Mouse (Mus musculus) hindbrain, embryonic 14.5 days (tissue): ENCODE results near the gene Wdr19. TPM values are rescaled to one million over a fixed set of nuclear protein-coding genes. Genes with fewer than 3 reads are reported as not detected.

Experiments used
- ATAC-seq: fragments of 200-750 bp; cut with Nextera tagmentation; 2 replicates; pipeline ENCODE4 v1.8.0; 2017; ENCODE audit warnings: moderate number of reproducible peaks, mild to moderate bottlenecking, moderate TSS enrichment, moderate library complexity; ENCODE audit not compliant: low FRiP score
- DNase-seq: peaks from one replicate; pipeline ENCODE4 v3.0.0-alpha.2; 2015; ENCODE audit warnings: low spot score
- H3K27ac ChIP-seq: fragments of 300-500 bp; sonication (generic); 2 replicates; pipeline ENCODE4 v1.5.1; 2014; ENCODE audit warnings: mild to moderate bottlenecking, moderate library complexity
- H3K27me3 ChIP-seq: fragments of 300-500 bp; sonication (generic); 2 replicates; pipeline ENCODE4 v1.6.1; 2014; ENCODE audit warnings: mild to moderate bottlenecking, low read length, mixed read lengths; ENCODE audit not compliant: control insufficient read depth, insufficient read depth
- H3K36me3 ChIP-seq: fragments of 300-500 bp; sonication (generic); replicated peaks from 2 replicates; pipeline ENCODE4 v1.6.1; 2014; ENCODE audit not compliant: control insufficient read depth, insufficient read depth
- H3K4me1 ChIP-seq: fragments of 300-500 bp; sonication (generic); replicated peaks from 2 replicates; pipeline ENCODE4 v1.6.1; 2014; ENCODE audit warnings: antibody characterized with exemption, low read length, mixed read lengths; ENCODE audit not compliant: control insufficient read depth, insufficient read depth
- H3K4me2 ChIP-seq: fragments of 300-500 bp; sonication (generic); replicated peaks from 2 replicates; pipeline ENCODE4 v1.6.1; 2014; ENCODE audit warnings: mild to moderate bottlenecking, moderate library complexity
- H3K4me3 ChIP-seq: fragments of 300-500 bp; sonication (generic); replicated peaks from 2 replicates; pipeline ENCODE4 v1.5.1; 2014; ENCODE audit warnings: mild to moderate bottlenecking, low read length
- H3K9ac ChIP-seq: fragments of 300-500 bp; sonication (generic); 2 replicates; pipeline ENCODE4 v1.6.1; 2014
- H3K9me3 ChIP-seq: fragments of 300-500 bp; sonication (generic); 2 replicates; pipeline ENCODE4 v1.6.1; 2016; ENCODE audit warnings: low read length; ENCODE audit not compliant: control insufficient read depth
- WGBS: fragments of 180-500 bp; shearing (Covaris S2); extraction: QIAGEN DNeasy Blood & Tissue Kit; methylation state at CpG from one replicate; pipeline ENCODE4 v1.1.7; 2014; 5-methylcytosine and 5-hydroxymethylcytosine counted together
- polyA plus RNA-seq: library from polyadenylated mRNA; unstranded; fragments of >200 nt; fragmentation: Nextera tagmentation; extraction: Ambion mirVana; gene quantifications from 2 replicates; pipeline ENCODE4 v1.2.1, GENCODE M21; 2014

The Wdr19 gene
- polyA plus RNA-seq, 1 experiment from 2014 or later = 15.7 TPM

DNA sequence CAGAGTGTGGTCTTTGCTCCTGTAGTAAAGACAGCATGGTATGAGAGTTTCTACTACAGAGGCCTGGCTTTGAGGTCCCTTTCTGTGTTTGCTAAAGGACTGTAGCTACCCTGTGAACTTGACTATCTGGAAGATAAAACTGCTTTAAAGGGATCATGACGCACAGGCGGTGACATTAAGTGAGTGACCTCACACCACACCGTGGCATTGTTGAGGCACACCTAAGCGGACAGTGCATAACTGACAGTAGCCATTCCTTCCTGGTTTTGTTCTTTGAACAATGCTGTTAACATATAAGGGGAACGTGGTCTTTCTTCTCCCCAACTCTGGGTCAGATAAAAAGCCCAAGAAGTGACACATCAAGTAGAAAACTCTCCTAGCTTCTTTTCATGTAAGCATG lies 24.6 kb downstream of the Wdr19 start:
- WGBS = 88% methylated on average over 5 of the region's 5 CpGs

DNA sequence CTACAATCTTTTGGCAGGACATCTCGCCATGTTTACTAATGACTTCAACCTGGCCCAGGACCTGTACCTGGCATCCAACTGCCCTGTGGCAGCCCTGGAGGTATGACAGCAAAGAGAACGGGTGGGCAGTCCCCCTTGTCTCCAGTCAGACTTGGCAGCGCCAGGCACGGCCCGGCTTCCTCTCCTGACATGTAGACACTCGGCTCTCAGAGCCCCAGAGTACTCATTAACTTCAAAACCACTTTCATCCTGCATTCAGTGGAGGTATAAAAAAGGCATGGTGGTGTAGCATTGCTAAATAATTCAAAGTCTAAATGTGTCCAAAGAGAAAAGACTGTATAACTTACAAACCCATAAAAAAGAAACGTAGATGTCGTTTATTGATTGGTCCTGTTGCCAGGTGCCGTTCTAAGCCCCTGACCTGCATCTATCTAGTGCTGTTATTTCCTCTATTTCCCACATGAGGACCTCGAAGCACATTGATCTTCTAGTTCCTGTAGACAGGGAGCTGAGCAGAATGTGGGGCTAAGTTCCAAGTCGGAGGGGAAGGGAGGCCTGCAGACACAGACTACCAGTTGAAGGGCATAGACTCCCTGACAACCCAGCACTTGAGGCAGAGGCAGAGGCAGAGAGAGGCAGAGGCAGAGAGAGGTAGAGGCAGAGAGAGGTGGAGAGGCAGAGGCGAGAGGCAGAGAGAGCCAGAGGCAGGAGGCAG lies 31.9 kb downstream of the Wdr19 start:
- WGBS = 84% methylated on average over 12 of the region's 12 CpGs
- no peak for ATAC-seq
- H3K4me1 ChIP-seq = no peaks in the 10 kb centered on the region

More for the DNA sequence above, 24.6 kb downstream of the Wdr19 start:
- Histone ChIP-seq H3K9ac (no peak overlapping the region), H3K27me3 (no peaks in the 10 kb centered on the region), H3K9me3 (no peaks in the 10 kb centered on the region), H3K4me2 (no peak overlapping the region), H3K27ac (no peak overlapping the region), H3K36me3 (peaks cover 60% of the 10 kb centered on the region), H3K4me3 (no peak overlapping the region), H3K4me1 (no peaks in the 10 kb centered on the region)
- DNase-seq (no peak), ATAC-seq (no peak)

DNA sequence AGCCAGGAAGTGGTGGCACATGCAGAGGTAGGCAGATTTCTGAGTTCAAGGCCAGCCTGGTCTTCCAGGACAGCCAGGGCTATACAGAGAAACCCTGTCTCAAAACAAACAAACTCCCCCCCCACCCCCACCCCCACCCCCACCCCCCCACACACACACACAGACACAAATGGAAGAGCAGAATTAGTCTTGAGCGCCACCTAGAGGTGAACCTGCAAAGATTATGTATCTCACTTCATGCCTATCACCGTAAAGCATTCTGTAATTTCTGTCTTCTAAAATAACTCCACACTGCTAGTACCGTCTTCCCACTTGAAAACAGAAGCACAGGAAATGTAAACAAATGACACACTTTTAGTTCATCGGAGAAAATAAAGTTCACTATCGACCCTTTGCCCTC lies 43.2 kb downstream of the Wdr19 start:
- Histone ChIP-seq H3K4me2 (no peak overlapping the region), H3K27me3 (no peaks in the 10 kb centered on the region), H3K9ac (no peak overlapping the region), H3K9me3 (no peaks in the 10 kb centered on the region), H3K27ac (no peak overlapping the region), H3K4me1 (no peaks in the 10 kb centered on the region), H3K36me3 (peaks cover 52% of the 10 kb centered on the region), H3K4me3 (no peak overlapping the region)
- DNase-seq (peak; percentile 65), ATAC-seq (peak; percentile 43; the same call in 1 of the 2 replicates)
- 57% methylated on average over 5 of the region's 5 CpGs for WGBS

More for the DNA sequence above, 31.9 kb downstream of the Wdr19 start:
- H3K27ac ChIP-seq = no peak overlapping the region
- H3K9ac ChIP-seq = no peak overlapping the region
- DNase-seq = no peak
- no peak overlapping the region for H3K4me2 ChIP-seq
- no peak overlapping the region for H3K4me3 ChIP-seq
- peaks cover 53% of the 10 kb centered on the region for H3K36me3 ChIP-seq
- no peaks in the 10 kb centered on the region for H3K27me3 ChIP-seq
- no peaks in the 10 kb centered on the region for H3K9me3 ChIP-seq

DNA sequence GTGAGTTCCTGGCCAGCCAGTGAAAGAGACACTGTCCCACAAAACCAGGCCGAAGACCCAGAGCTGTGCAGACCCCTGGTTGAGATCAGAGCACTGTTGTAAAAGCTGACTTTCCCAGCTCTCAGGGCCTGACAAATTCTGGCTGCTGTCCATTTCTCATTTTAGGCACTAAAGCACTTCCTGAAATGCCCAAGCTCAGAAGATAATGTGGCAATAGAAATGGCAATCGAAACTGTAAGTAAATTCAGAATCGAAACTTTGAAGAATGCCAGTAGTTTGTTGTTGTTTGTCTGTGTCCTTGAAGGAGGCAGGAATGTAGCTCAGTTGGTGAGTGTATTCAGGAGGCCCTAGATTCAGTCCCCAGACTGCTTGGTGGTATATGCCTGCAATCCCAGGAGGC lies 47.8 kb downstream of the Wdr19 start:
- Histone ChIP-seq H3K9me3 (no peaks in the 10 kb centered on the region), H3K27me3 (no peaks in the 10 kb centered on the region), H3K4me2 (no peak overlapping the region), H3K27ac (no peak overlapping the region), H3K4me1 (no peaks in the 10 kb centered on the region), H3K9ac (no peak overlapping the region), H3K36me3 (peaks cover 45% of the 10 kb centered on the region), H3K4me3 (no peak overlapping the region)
- DNase-seq (no peak), ATAC-seq (no peak)
- WGBS = 91% methylated on average over 3 of the region's 3 CpGs

DNA sequence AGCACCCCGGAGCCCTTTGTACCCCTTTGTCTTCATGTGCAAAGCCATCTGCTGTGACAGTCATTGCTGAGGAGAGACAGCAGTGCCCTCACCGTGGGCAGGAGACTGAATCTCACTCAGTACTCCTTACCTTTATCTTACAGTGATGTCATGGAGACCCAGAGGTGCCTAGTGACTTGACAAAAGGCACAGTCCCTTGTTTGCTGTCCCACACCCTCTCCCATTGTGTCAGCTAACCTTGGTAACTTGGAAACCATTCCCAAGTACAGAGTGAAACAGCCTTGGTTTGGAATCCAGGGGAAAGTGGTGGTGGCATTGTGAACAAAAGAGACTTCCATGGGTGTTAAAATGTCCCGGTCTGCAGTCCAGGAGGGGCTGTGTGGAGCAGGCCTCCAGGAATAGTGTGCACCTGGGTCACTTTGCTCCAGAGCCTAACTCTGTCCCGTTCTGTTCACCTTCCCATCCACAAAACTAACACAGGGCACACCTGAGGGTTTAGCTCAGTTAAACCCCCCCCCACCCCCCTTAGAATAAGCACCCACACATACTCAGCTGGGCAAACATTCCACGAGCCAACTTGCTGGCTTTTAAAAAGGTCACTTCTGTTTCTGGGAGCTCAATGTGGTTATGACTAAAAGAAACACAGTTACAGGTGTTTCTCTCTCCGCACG lies 50.8 kb downstream of the Wdr19 start:
- Histone ChIP-seq H3K4me2 (no peak overlapping the region), H3K9ac (no peak overlapping the region), H3K4me1 (no peaks in the 10 kb centered on the region), H3K4me3 (no peak overlapping the region), H3K9me3 (no peaks in the 10 kb centered on the region), H3K27me3 (no peaks in the 10 kb centered on the region), H3K36me3 (peaks cover 40% of the 10 kb centered on the region), H3K27ac (no peak overlapping the region)
- ATAC-seq = no peak
- WGBS = 52% methylated on average over 7 of the region's 7 CpGs
- no peak for DNase-seq

DNA sequence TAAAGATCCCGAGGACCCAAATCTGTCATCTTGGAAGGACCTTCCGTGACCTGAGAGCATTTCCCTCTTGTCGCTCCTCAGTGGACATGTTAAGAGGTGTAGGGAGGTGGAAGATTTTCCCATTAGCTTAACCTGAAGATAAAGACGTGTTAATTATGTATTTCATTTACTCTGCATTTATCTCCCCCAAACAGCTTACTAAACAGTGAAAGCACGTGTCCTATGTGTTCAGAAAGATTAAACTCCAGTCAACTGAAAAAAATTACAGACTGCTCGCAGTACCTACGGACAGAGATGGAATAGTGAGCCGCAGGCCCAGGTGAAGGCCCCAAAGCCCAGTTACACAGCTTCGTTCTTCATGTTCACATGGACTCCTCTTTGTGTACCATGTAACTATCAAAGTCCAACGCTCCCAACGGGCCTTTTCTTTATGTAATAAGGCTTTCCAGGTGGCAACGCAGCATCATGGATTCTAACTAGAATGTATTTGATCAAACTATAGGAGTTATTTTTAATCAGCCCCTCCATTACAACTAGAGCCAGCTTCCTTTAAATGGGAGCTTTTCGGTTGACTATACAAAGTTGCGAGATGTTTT lies 58.5 kb downstream of the Wdr19 start:
- Histone ChIP-seq H3K4me3 (no peak overlapping the region), H3K4me1 (no peaks in the 10 kb centered on the region), H3K27me3 (no peaks in the 10 kb centered on the region), H3K36me3 (peaks cover 76% of the 10 kb centered on the region), H3K27ac (no peak overlapping the region), H3K4me2 (no peak overlapping the region), H3K9ac (no peak overlapping the region), H3K9me3 (no peaks in the 10 kb centered on the region)
- ATAC-seq (no peak), DNase-seq (no peak)
- WGBS = 88% methylated on average over 14 of the region's 14 CpGs

DNA sequence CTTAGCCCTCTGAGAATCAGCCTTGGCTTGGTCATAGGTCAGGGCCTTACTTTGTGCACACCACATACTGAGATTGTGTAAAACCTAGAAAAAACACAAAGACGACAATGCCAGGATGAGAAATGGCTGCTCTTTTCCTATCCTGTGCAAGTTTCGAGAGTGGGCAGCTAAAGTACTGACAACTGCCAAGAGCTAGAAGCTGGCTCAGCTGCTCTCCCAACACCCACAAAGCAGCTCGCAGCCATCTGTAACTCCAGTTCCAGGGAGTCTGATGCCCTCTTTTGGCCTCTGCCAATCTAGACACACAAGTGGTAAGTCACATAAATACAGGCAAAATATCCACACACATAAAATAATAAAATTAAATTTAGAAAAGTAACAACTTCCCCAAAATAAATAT lies 74.5 kb downstream of the Wdr19 start:
- 88% methylated on average over 3 of the region's 3 CpGs for WGBS
- Histone ChIP-seq H3K4me1 (no peaks in the 10 kb centered on the region), H3K27me3 (no peaks in the 10 kb centered on the region), H3K36me3 (peaks cover 53% of the 10 kb centered on the region), H3K27ac (no peak overlapping the region), H3K4me3 (no peak overlapping the region), H3K4me2 (no peak overlapping the region), H3K9me3 (no peaks in the 10 kb centered on the region), H3K9ac (no peak overlapping the region)
- DNase-seq (no peak), ATAC-seq (no peak)

DNA sequence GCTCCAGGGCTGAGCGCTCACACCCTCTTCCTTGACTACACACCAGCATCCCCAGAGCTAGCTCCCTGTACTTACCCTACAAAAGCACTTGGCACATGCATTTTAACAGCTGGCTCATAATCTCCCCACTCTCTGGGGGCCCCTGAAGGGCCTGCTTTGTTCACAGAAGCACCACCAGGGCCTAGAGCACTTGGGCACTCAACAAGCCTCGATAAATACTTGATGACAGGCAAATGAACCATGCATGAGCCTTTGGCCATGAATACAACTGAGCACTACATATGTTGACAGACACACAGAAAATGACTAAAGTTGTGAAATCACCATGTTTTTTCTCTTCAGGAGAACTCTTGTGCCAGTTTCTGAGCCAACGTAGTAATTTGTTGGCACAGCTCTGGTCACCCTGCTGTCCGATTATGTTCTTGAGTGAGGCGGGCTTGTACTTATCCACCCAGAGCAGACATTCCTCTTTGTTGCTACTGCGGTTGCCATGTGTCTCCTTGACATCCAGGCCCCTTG lies 79.7 kb downstream of the Wdr19 start:
- peaks cover 30% of the 10 kb centered on the region for H3K36me3 ChIP-seq
- no peak overlapping the region for H3K4me3 ChIP-seq
- peak; percentile 48; the same call in 1 of the 2 replicates for ATAC-seq
- H3K27me3 ChIP-seq = no peaks in the 10 kb centered on the region
- H3K4me1 ChIP-seq = no peaks in the 10 kb centered on the region
- no peak overlapping the region for H3K9ac ChIP-seq
- H3K4me2 ChIP-seq = no peak overlapping the region
- no peaks in the 10 kb centered on the region for H3K9me3 ChIP-seq
- WGBS = 76% methylated on average over 6 of the region's 6 CpGs
- no peak overlapping the region for H3K27ac ChIP-seq
- DNase-seq = peak; percentile 50

DNA sequence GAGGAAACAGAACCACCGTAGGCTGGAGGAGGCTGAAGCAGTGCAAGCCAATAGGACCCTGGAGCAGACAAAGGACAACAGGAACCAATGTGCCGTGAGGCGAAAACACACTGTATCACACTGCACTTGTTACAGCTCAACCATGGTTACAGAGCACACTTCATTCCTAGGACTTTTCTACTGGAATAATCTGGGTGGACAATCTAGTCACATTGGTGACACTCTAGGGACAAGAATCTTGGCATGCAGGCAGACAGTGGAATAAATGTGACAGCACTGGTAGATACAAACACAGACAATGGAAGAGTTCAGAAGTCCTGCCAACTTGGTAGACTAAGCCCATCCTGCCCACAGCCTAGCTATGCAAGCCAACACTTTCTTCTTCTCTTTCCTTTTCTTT lies 81.7 kb downstream of the Wdr19 start:
- Histone ChIP-seq H3K4me2 (no peak overlapping the region), H3K4me3 (no peak overlapping the region), H3K27me3 (no peaks in the 10 kb centered on the region), H3K27ac (no peak overlapping the region), H3K4me1 (no peaks in the 10 kb centered on the region), H3K9me3 (no peaks in the 10 kb centered on the region), H3K36me3 (peaks cover 22% of the 10 kb centered on the region), H3K9ac (no peak overlapping the region)
- no peak for DNase-seq
- ATAC-seq = no peak
- 87% methylated on average over 3 of the region's 3 CpGs for WGBS
